Comparison of ENCODE assay signal across 8 mouse cellular contexts in the genomic region with DNA sequence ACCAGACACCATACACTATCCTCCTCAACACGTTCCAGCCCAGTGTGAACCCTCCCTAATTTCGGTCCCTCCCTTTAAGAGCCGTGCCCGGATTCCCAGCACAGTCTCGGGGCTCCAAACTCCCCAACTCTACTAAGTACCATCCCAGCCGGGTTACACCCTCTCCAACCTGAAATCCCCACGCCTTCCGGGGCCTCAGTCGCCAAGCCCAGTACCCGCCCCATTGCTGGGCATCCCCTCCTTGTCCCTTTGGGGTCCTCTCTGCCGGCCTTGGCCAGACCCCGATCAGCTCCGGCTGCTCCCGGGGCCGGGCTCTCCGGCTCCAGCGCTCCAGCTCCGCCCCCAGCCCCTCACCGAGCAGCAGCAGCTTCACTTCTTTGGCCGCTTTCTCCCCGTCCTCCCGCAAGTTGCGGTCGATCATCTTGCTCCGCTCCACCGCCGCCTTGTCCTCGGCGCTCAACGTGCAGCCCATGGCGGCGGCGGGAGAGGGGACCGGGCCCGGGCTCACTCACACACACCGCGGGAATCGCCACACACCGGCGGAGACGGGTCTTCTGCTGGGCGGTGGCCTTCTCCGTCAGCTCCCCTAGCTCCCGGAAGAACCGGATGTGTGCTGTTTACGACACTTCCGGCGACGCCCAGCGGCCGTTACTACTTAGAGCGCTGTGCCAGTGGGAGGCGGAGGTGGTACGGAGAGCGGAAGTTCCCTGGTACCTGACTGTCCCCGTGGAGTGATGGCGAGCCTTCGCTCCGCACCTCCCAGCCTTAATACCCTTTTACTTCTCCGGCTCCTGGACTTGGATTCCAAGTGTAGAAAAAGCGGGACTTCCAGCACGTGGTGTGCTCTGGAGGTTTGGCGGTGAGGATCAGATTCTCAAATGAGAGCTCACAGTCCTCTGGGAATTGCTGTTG. TPM values are rescaled to one million over a fixed set of nuclear protein-coding genes. Genes with fewer than 3 reads are reported as not detected.
DNase-seq lines count a peak whose midpoint lies in the region; ATAC-seq and TF ChIP-seq lines count a peak whose summit lies in the region.

A gene (minus strand): TSS at position 613 of the 912 bp plus-strand sequence.

- no peaks in the 10 kb centered on the region for H3K9me3 ChIP-seq in embryonic facial prominence, embryonic 15.5 days (replicated peaks)
- H3K9me3 ChIP-seq in limb, embryonic 14.5 days (ENCODE audit: control insufficient read depth, low read length): no peaks in the 10 kb centered on the region
- no peaks in the 10 kb centered on the region for H3K9me3 ChIP-seq in midbrain, postnatal 0 days (ENCODE audit: low read length)

- H3K27me3 ChIP-seq in embryonic facial prominence, embryonic 15.5 days: no peaks in the 10 kb centered on the region
- H3K27me3 ChIP-seq in limb, embryonic 14.5 days (ENCODE audit: control insufficient read depth, insufficient read depth, low read length): no peaks in the 10 kb centered on the region
- no peaks in the 10 kb centered on the region for H3K27me3 ChIP-seq in midbrain, postnatal 0 days (ENCODE audit: insufficient read depth, low read length)

- H3K4me2 ChIP-seq in embryonic facial prominence, embryonic 15.5 days (replicated peaks): peak within 1 kb of the TSS; percentile 81
- peak within 1 kb of the TSS; percentile 77 for H3K4me2 ChIP-seq in limb, embryonic 14.5 days (replicated peaks; ENCODE audit: low read depth, low read length, severe bottlenecking)
- H3K4me2 ChIP-seq in midbrain, postnatal 0 days (ENCODE audit: low read depth, low read length, poor library complexity, severe bottlenecking): peak within 1 kb of the TSS; percentile 65

- H3K27ac ChIP-seq in bone marrow, adult 2 months (ENCODE audit: control insufficient read depth, insufficient read depth, low read depth, low read length, poor library complexity): peak within 1 kb of the TSS; percentile 98
- H3K27ac ChIP-seq in embryonic facial prominence, embryonic 15.5 days (replicated peaks): peak within 1 kb of the TSS; percentile 95
- peak within 1 kb of the TSS; percentile 95 for H3K27ac ChIP-seq in limb, embryonic 14.5 days (replicated peaks; ENCODE audit: low read depth, low read length)
- H3K27ac ChIP-seq in midbrain, postnatal 0 days (ENCODE audit: low read depth, low read length): peak within 1 kb of the TSS; percentile 93

- peaks cover 2% of the 10 kb centered on the region; the same call in 1 of the 2 replicates for H3K4me1 ChIP-seq in bone marrow, adult 2 months (ENCODE audit: control insufficient read depth, insufficient read depth, low read length)
- H3K4me1 ChIP-seq in embryonic facial prominence, embryonic 15.5 days: peaks cover 28% of the 10 kb centered on the region
- H3K4me1 ChIP-seq in limb, embryonic 14.5 days (ENCODE audit: control insufficient read depth, insufficient read depth, low read length): peaks cover 13% of the 10 kb centered on the region
- H3K4me1 ChIP-seq in midbrain, postnatal 0 days (ENCODE audit: insufficient read depth, low read length): peaks cover 4% of the 10 kb centered on the region; the same call in 1 of the 2 replicates

- peak; percentile 96 for DNase-seq in 416B (ENCODE audit: low read depth)
- DNase-seq in heart, adult 8-10 months (ENCODE audit: low spot score): peak; percentile 91
- peak; percentile 94 for DNase-seq in kidney, adult 9 months
- DNase-seq in limb, embryonic 14.5 days (ENCODE audit: low spot score): peak; percentile 90
- peak; percentile 96 for DNase-seq in midbrain, postnatal 0 days (ENCODE audit: low spot score)
- DNase-seq in spleen, postnatal 14 days (ENCODE audit: low spot score in 2 of 2): peak; percentile 81 to 85

- H3K4me3 ChIP-seq in bone marrow, adult 2 months (replicated peaks; ENCODE audit: control insufficient read depth, low read depth, low read length): peak within 1 kb of the TSS; percentile 95
- peak within 1 kb of the TSS; percentile 87 for H3K4me3 ChIP-seq in embryonic facial prominence, embryonic 15.5 days (replicated peaks)
- H3K4me3 ChIP-seq in limb, embryonic 14.5 days (replicated peaks; ENCODE audit: low read length): peak within 1 kb of the TSS; percentile 98
- peak within 1 kb of the TSS; percentile 99 for H3K4me3 ChIP-seq in midbrain, postnatal 0 days (ENCODE audit: low read depth, low read length)

- peak within 1 kb of the TSS; percentile 94 for H3K9ac ChIP-seq in embryonic facial prominence, embryonic 15.5 days
- H3K9ac ChIP-seq in limb, embryonic 14.5 days (ENCODE audit: low read depth, low read length, severe bottlenecking): peak within 1 kb of the TSS; percentile 93
- peak within 1 kb of the TSS; percentile 91 for H3K9ac ChIP-seq in midbrain, postnatal 0 days (replicated peaks; ENCODE audit: low read length, poor library complexity, severe bottlenecking)

- peak; percentile 39; the same call in 1 of the 2 replicates for TF ChIP-seq CTCF in bone marrow, adult 2 months (IDR thresholded peaks at IDR 0.05; ENCODE audit: control insufficient read depth, insufficient read depth, low read length)
- TF ChIP-seq CTCF in midbrain, postnatal 0 days (IDR thresholded peaks at IDR 0.05): peak; percentile 58

- peak; percentile 90 for ATAC-seq in embryonic facial prominence, embryonic 15.5 days (ENCODE audit: insufficient number of reproducible peaks, low FRiP score, low TSS enrichment, low read depth)
- ATAC-seq in limb, embryonic 14.5 days (ENCODE audit: low FRiP score, low read depth): peak; percentile 94
- peak; percentile 92 for ATAC-seq in midbrain, postnatal 0 days (ENCODE audit: low FRiP score)

- WGBS in bone marrow, adult 2 months: under 1% methylated on average over 63 of the region's 63 CpGs
- WGBS in embryonic facial prominence, embryonic 15.5 days: under 1% methylated on average over 63 of the region's 63 CpGs
- 1% methylated on average over 58 of the region's 63 CpGs for WGBS in limb, embryonic 14.5 days
- WGBS in midbrain, postnatal 0 days: under 1% methylated on average over 63 of the region's 63 CpGs

- peak; percentile 98 for TF ChIP-seq POLR2A in bone marrow, adult 2 months (IDR thresholded peaks at IDR 0.05; ENCODE audit: borderline replicate concordance, control insufficient read depth, low read depth, low read length)
- TF ChIP-seq POLR2A in limb, embryonic 14.5 days (IDR thresholded peaks at IDR 0.05; ENCODE audit: borderline replicate concordance, extremely low read depth, insufficient read depth, insufficient read length): 0 out of 2 replicates have a peak, but pooled peaks have one; percentile 79

- H3K36me3 ChIP-seq in embryonic facial prominence, embryonic 15.5 days: no peaks in the 10 kb centered on the region
- no peaks in the 10 kb centered on the region; the same call in 1 of the 2 replicates for H3K36me3 ChIP-seq in limb, embryonic 14.5 days (ENCODE audit: control insufficient read depth, insufficient read depth, low read length)
- peaks cover 6% of the 10 kb centered on the region for H3K36me3 ChIP-seq in midbrain, postnatal 0 days (ENCODE audit: insufficient read depth, low read length)

RNA-seq across cellular contexts. Expression of the gene that starts here (rescaled TPM):
- 11.7 and 27.5 TPM in 2 replicates for polyA plus RNA-seq in bone marrow, adult 2 months (2011; ENCODE audit: insufficient read depth, insufficient read length, low replicate concordance, missing spikeins)
- polyA plus RNA-seq in embryonic facial prominence, embryonic 15.5 days (2015; fragmentation: Nextera tagmentation; extraction: Ambion mirVana): 154 and 161 TPM in 2 replicates
- 10 to 100 TPM; 12.7 to 15.9 (median 13.0) TPM for total RNA-seq in heart, adult 8-10 months (2022)
- polyA plus RNA-seq in limb, embryonic 14.5 days (2012; rRNA removed): 81.8 and 89.8 TPM in 2 replicates
- polyA plus RNA-seq in limb, embryonic 14.5 days (2014; fragmentation: Nextera tagmentation; extraction: Ambion mirVana): 165 and 166 TPM in 2 replicates
- 70.8 and 97.2 TPM in 2 replicates for total RNA-seq in midbrain, postnatal 0 days (2014; rRNA removed)
- 87.4 and 93.6 TPM in 2 replicates for polyA plus RNA-seq in midbrain, postnatal 0 days (2015; fragmentation: Nextera tagmentation; extraction: Ambion mirVana)

Comparison
In these comparisons a context has a peak if more than half of its experiments do, and no peak if none do; other contexts are left out.
1. Peak in every context shown above with its lines: DNase-seq, ATAC-seq, H3K4me3 ChIP-seq and H3K27ac ChIP-seq.